Mouse (Mus musculus) stomach, embryonic 16.5 days (tissue): ENCODE measurements around the gene Cd28. TPM values are rescaled to one million over a fixed set of nuclear protein-coding genes. Genes with fewer than 3 reads are reported as not detected.

ENCODE experiments used
- ATAC-seq: fragments of 200-750 bp; cut with Nextera tagmentation; 2 replicates; pipeline ENCODE4 v1.8.0; 2017; ENCODE audit warnings: moderate number of reproducible peaks, moderate TSS enrichment; ENCODE audit not compliant: insufficient read depth, low FRiP score
- H3K27ac ChIP-seq: fragments of 300-500 bp; sonication (generic); 2 replicates; pipeline ENCODE4 v1.5.1; 2014; ENCODE audit warnings: low read length
- H3K27me3 ChIP-seq: fragments of 300-500 bp; sonication (generic); 2 replicates; pipeline ENCODE4 v1.6.1; 2014; ENCODE audit warnings: low read length, control low read depth, mixed read lengths; ENCODE audit not compliant: control insufficient read depth, insufficient read depth
- H3K36me3 ChIP-seq: fragments of 300-500 bp; sonication (generic); 2 replicates; pipeline ENCODE4 v1.6.1; 2014; ENCODE audit warnings: low read length; ENCODE audit not compliant: control insufficient read depth, insufficient read depth
- H3K4me1 ChIP-seq: fragments of 300-500 bp; sonication (generic); 2 replicates; pipeline ENCODE4 v1.6.1; 2014; ENCODE audit warnings: low read length, control low read depth, mixed read lengths; ENCODE audit not compliant: control insufficient read depth, insufficient read depth
- H3K4me2 ChIP-seq: fragments of 300-500 bp; sonication (generic); 2 replicates; pipeline ENCODE4 v1.6.1; 2014; ENCODE audit warnings: low read depth, low read length, mixed read lengths
- H3K4me3 ChIP-seq: fragments of 300-500 bp; sonication (generic); replicated peaks from 2 replicates; pipeline ENCODE4 v1.5.1; 2014; ENCODE audit warnings: mild to moderate bottlenecking, low read length
- H3K9ac ChIP-seq: fragments of 300-500 bp; sonication (generic); 2 replicates; pipeline ENCODE4 v1.6.1; 2014; ENCODE audit warnings: low read length
- H3K9me3 ChIP-seq: fragments of 300-500 bp; sonication (generic); replicated peaks from 2 replicates; pipeline ENCODE4 v1.6.1; 2016; ENCODE audit warnings: low read length, control low read depth; ENCODE audit not compliant: control insufficient read depth
- WGBS: fragments of 180-500 bp; shearing (Covaris S2); extraction: QIAGEN DNeasy Blood & Tissue Kit; methylation state at CpG from one replicate; pipeline ENCODE4 v1.1.7; 2014; 5-methylcytosine and 5-hydroxymethylcytosine counted together
- polyA plus RNA-seq: library from polyadenylated mRNA; unstranded; fragments of >200 nt; fragmentation: Nextera tagmentation; extraction: Ambion mirVana; gene quantifications from 2 replicates; pipeline ENCODE4 v1.2.1, GENCODE M21; 2015

Gene Cd28
- 0.25 and 0.31 TPM in 2 replicates for polyA plus RNA-seq

GRCm38 (mm10) chr1:60716567-60716966 lies at the start of gene Cd28:
Gene Cd28, plus strand, starts transcription at chr1:60716800.
- H3K9ac ChIP-seq, result no peak within 1 kb of the TSS
- peak within 1 kb of the TSS; percentile 52 for H3K27ac ChIP-seq
- H3K9me3 ChIP-seq, result 0 out of 2 replicates have a peak, but pooled peaks cover 3% of the 10 kb centered on the region
- no peaks in the 10 kb centered on the region for H3K4me1 ChIP-seq
- no peak within 1 kb of the TSS for H3K4me2 ChIP-seq
- WGBS, result 77% methylated on average over 5 of the region's 5 CpGs
- no peak for ATAC-seq
- H3K4me3 ChIP-seq, result no peak within 1 kb of the TSS
- H3K27me3 ChIP-seq, result no peaks in the 10 kb centered on the region
- no peaks in the 10 kb centered on the region for H3K36me3 ChIP-seq

- H3K4me2 ChIP-seq, result peak overlapping the region; percentile 42
- peak overlapping the region; percentile 18 for H3K4me3 ChIP-seq
- 42% methylated on average over 17 of the region's 17 CpGs for WGBS
- no peaks in the 10 kb centered on the region for H3K36me3 ChIP-seq
- no peaks in the 10 kb centered on the region for H3K27me3 ChIP-seq
- H3K9ac ChIP-seq, result no peak overlapping the region
- H3K4me1 ChIP-seq, result 0 out of 2 replicates have a peak, but pooled peaks cover 4% of the 10 kb centered on the region
- no peak overlapping the region; the same call in 1 of the 2 replicates for H3K27ac ChIP-seq
- no peak for ATAC-seq
- H3K9me3 ChIP-seq, result no peaks in the 10 kb centered on the region
Measured at GRCm38 (mm10) chr1:60667873-60668616, 48.6 kb upstream of the Cd28 start.

- Histone ChIP-seq H3K27ac (no peak overlapping the region), H3K4me2 (no peak overlapping the region), H3K27me3 (no peaks in the 10 kb centered on the region), H3K9ac (no peak overlapping the region), H3K4me3 (no peak overlapping the region), H3K4me1 (0 out of 2 replicates have a peak, but pooled peaks cover 4% of the 10 kb centered on the region), H3K9me3 (no peaks in the 10 kb centered on the region), H3K36me3 (no peaks in the 10 kb centered on the region)
- 53% methylated on average over 9 of the region's 9 CpGs for WGBS
- peak; percentile 40; the same call in 1 of the 2 replicates for ATAC-seq
Measured at GRCm38 (mm10) chr1:60669048-60669447, 47.6 kb upstream of the Cd28 start.

GRCm38 (mm10) chr1:60669664-60670063 lies 46.9 kb upstream of the Cd28 start:
- H3K4me2 ChIP-seq, result no peak overlapping the region
- 92% methylated on average over 2 of the region's 2 CpGs for WGBS
- H3K27ac ChIP-seq, result no peak overlapping the region

GRCm38 (mm10) chr1:60670172-60670571 lies 46.4 kb upstream of the Cd28 start:
- Histone ChIP-seq H3K27ac (no peak overlapping the region), H3K4me1 (0 out of 2 replicates have a peak, but pooled peaks cover 4% of the 10 kb centered on the region), H3K4me2 (no peak overlapping the region), H3K36me3 (no peaks in the 10 kb centered on the region), H3K9ac (no peak overlapping the region), H3K9me3 (no peaks in the 10 kb centered on the region), H3K27me3 (no peaks in the 10 kb centered on the region), H3K4me3 (no peak overlapping the region)
- WGBS, result 69% methylated on average over 5 of the region's 5 CpGs
- ATAC-seq, result no peak

More at GRCm38 (mm10) chr1:60669664-60670063, 46.9 kb upstream of the Cd28 start:
- Histone ChIP-seq H3K36me3 (no peaks in the 10 kb centered on the region), H3K4me1 (0 out of 2 replicates have a peak, but pooled peaks cover 4% of the 10 kb centered on the region), H3K27me3 (no peaks in the 10 kb centered on the region), H3K4me3 (no peak overlapping the region), H3K9me3 (no peaks in the 10 kb centered on the region), H3K9ac (no peak overlapping the region)
- ATAC-seq, result no peak

GRCm38 (mm10) chr1:60683766-60684165 lies 32.8 kb upstream of the Cd28 start:
- no peak overlapping the region for H3K9ac ChIP-seq
- 77% methylated on average over 4 of the region's 4 CpGs for WGBS
- H3K27me3 ChIP-seq, result no peaks in the 10 kb centered on the region
- no peaks in the 10 kb centered on the region for H3K36me3 ChIP-seq
- H3K27ac ChIP-seq, result no peak overlapping the region
- no peaks in the 10 kb centered on the region for H3K9me3 ChIP-seq
- no peak overlapping the region for H3K4me2 ChIP-seq
- H3K4me1 ChIP-seq, result no peaks in the 10 kb centered on the region
- no peak for ATAC-seq
- no peak overlapping the region for H3K4me3 ChIP-seq

GRCm38 (mm10) chr1:60696115-60696895 lies 20.3 kb upstream of the Cd28 start:
- Histone ChIP-seq H3K4me3 (no peak overlapping the region), H3K4me1 (no peaks in the 10 kb centered on the region), H3K36me3 (no peaks in the 10 kb centered on the region), H3K27me3 (no peaks in the 10 kb centered on the region), H3K4me2 (no peak overlapping the region), H3K9ac (no peak overlapping the region), H3K9me3 (no peaks in the 10 kb centered on the region), H3K27ac (peak overlapping the region; percentile 18)
- WGBS, result 67% methylated on average over 3 of the region's 3 CpGs
- no peak for ATAC-seq

GRCm38 (mm10) chr1:60702641-60703040 lies 14.0 kb upstream of the Cd28 start:
- H3K9ac ChIP-seq, result no peak overlapping the region
- H3K27me3 ChIP-seq, result no peaks in the 10 kb centered on the region
- WGBS, result 54% methylated on average over 2 of the region's 2 CpGs
- H3K4me1 ChIP-seq, result no peaks in the 10 kb centered on the region
- H3K4me2 ChIP-seq, result no peak overlapping the region
- no peaks in the 10 kb centered on the region for H3K36me3 ChIP-seq
- ATAC-seq, result no peak
- no peak overlapping the region for H3K27ac ChIP-seq
- no peaks in the 10 kb centered on the region for H3K9me3 ChIP-seq
- no peak overlapping the region for H3K4me3 ChIP-seq

- WGBS, result 80% methylated on average over 3 of the region's 3 CpGs
- Histone ChIP-seq H3K27ac (no peak overlapping the region), H3K36me3 (no peaks in the 10 kb centered on the region), H3K9me3 (no peaks in the 10 kb centered on the region), H3K27me3 (no peaks in the 10 kb centered on the region), H3K9ac (no peak overlapping the region), H3K4me2 (no peak overlapping the region), H3K4me3 (no peak overlapping the region), H3K4me1 (no peaks in the 10 kb centered on the region)
- no peak for ATAC-seq
Measured at GRCm38 (mm10) chr1:60713238-60713637, 3.4 kb upstream of the Cd28 start.
